Mouse (Mus musculus) gastrocnemius, adult 18-20 months (tissue): Measurements from ENCODE around the gene Eaf1. TPM values are rescaled to one million over a fixed set of nuclear protein-coding genes. Genes with fewer than 3 reads are reported as not detected.

Experiments used
- total RNA-seq, 2 experiments: library from RNA; stranded (reverse); gene quantifications; 2 replicates each; pipeline ENCODE4 v1.2.3; 2021

Gene Eaf1
- total RNA-seq, 2 experiments from 2014 or later: 10.3 to 13.1 TPM

Other genes with a start within 250 kb of the Eaf1 start
- 10 to 100 TPM in 1 of 2 experiments, 1 to 10 TPM in 1; 9.2 to 10.8 TPM for gene Phf7, start 243.1 kb upstream of the Eaf1 start, total RNA-seq
- gene Bap1, start 242.9 kb upstream of the Eaf1 start, total RNA-seq: 10 to 100 TPM; 40.7 to 46.8 TPM
- under 1 TPM; 0.14 to 0.16 TPM for gene Dnah1, start 170.5 kb upstream of the Eaf1 start, total RNA-seq
- 10 to 100 TPM; 27.2 to 30.2 TPM for gene Capn7, start 157.8 kb upstream of the Eaf1 start, total RNA-seq
- gene Sh3bp5, start 58.3 kb upstream of the Eaf1 start, total RNA-seq: 10 to 100 TPM; 53.6 to 65.7 TPM
- 1 to 10 TPM; 7.3 to 8.2 TPM for gene Mettl6, start 641 bp downstream of the Eaf1 start, total RNA-seq
- gene Colq, start 96.9 kb downstream of the Eaf1 start, total RNA-seq: 1 to 10 TPM; 6.4 to 7.2 TPM
- gene Gm49387, start 146.5 kb downstream of the Eaf1 start, total RNA-seq: not detected
- gene Btd, start 146.6 kb downstream of the Eaf1 start, total RNA-seq: 1 to 10 TPM; 3.7 to 4.6 TPM
- 10 to 100 TPM; 10.3 to 11.3 TPM for gene Hacl1, start 146.9 kb downstream of the Eaf1 start, total RNA-seq